Mouse (Mus musculus): ENCODE measurements around the gene Zswim3.
"Not testable (repeated sequence)": the region's sequence is repeated elsewhere in the genome, so short reads cannot be mapped to it uniquely, and the experiment has no call there.

Zswim3 gene

GRCm38 (mm10) chr2:164781876-164782275, 23.0 kb upstream of the Zswim3 start:
- no peak for DNase-seq (ENCODE audit: low spot score)

- DNase-seq (ENCODE audit: low spot score) = no peak
These were observed 20.8 kb upstream of the Zswim3 start for GRCm38 (mm10) chr2:164783926-164784581.

GRCm38 (mm10) chr2:164784869-164785420, 20.0 kb upstream of the Zswim3 start:
- no peak for DNase-seq (ENCODE audit: low spot score)

GRCm38 (mm10) chr2:164785481-164786387, 19.2 kb upstream of the Zswim3 start, which contains the start of gene Snx21:
Snx21 (plus strand) TSS chr2:164785823.
- DNase-seq (ENCODE audit: low spot score) = peak; percentile 81

GRCm38 (mm10) chr2:164786388-164786885, 18.5 kb upstream of the Zswim3 start:
- DNase-seq (ENCODE audit: low spot score) = no peak

- DNase-seq (ENCODE audit: low spot score) = no peak
These were observed 17.9 kb upstream of the Zswim3 start for GRCm38 (mm10) chr2:164787032-164787431.

GRCm38 (mm10) chr2:164787779-164788178, 17.1 kb upstream of the Zswim3 start:
- DNase-seq (ENCODE audit: low spot score) = no peak

- no peak for DNase-seq (ENCODE audit: low spot score)
These were observed 16.5 kb upstream of the Zswim3 start for GRCm38 (mm10) chr2:164788411-164788810.

- no peak for DNase-seq (ENCODE audit: low spot score)
These were observed 14.4 kb upstream of the Zswim3 start for GRCm38 (mm10) chr2:164790451-164790850.

- DNase-seq (ENCODE audit: low spot score) = no peak
These were observed 13.0 kb upstream of the Zswim3 start for GRCm38 (mm10) chr2:164791841-164792261.

- no peak for DNase-seq (ENCODE audit: low spot score)
These were observed 12.3 kb upstream of the Zswim3 start for GRCm38 (mm10) chr2:164792400-164793190.

- no peak for DNase-seq (ENCODE audit: low spot score)
These were observed 11.7 kb upstream of the Zswim3 start for GRCm38 (mm10) chr2:164793236-164793635.

- no peak for DNase-seq (ENCODE audit: low spot score)
These were observed 11.1 kb upstream of the Zswim3 start for GRCm38 (mm10) chr2:164793772-164794171.

- peak; percentile 48 for DNase-seq (ENCODE audit: low spot score)
These were observed 10.6 kb upstream of the Zswim3 start for GRCm38 (mm10) chr2:164794293-164794692.

GRCm38 (mm10) chr2:164795868-164796267, 9.0 kb upstream of the Zswim3 start:
- no peak for DNase-seq (ENCODE audit: low spot score)

- DNase-seq (ENCODE audit: low spot score) = not testable (repeated sequence)
These were observed 6.3 kb upstream of the Zswim3 start for GRCm38 (mm10) chr2:164798554-164798953.

GRCm38 (mm10) chr2:164800252-164801004, 4.5 kb upstream of the Zswim3 start:
- DNase-seq (ENCODE audit: low spot score) = no peak

- DNase-seq (ENCODE audit: low spot score) = no peak
These were observed 1.5 kb upstream of the Zswim3 start for GRCm38 (mm10) chr2:164803201-164803920.

- no peak for DNase-seq (ENCODE audit: low spot score)
These were observed 981 bp upstream of the Zswim3 start for GRCm38 (mm10) chr2:164803921-164804313.

- DNase-seq (ENCODE audit: low spot score) = no peak
These were observed 427 bp downstream of the Zswim3 start for GRCm38 (mm10) chr2:164805332-164805718.
